Mouse (Mus musculus): ENCODE data around the gene Mfsd12. TPM values are rescaled to one million over a fixed set of nuclear protein-coding genes. Genes with fewer than 3 reads are reported as not detected.

The Mfsd12 gene
- polyA plus RNA-seq, 1 experiment, result 15.6 TPM

GRCm38 (mm10) chr10:81406504-81407440, 49.5 kb downstream of the Mfsd12 start:
- no peak for DNase-seq (ENCODE audit: low read depth)
- no peak for TF ChIP-seq CTCF (IDR thresholded peaks at IDR 0.05; ENCODE audit: borderline replicate concordance, extremely low read depth, insufficient read depth, insufficient read length)
- no peak for TF ChIP-seq POLR2A (IDR thresholded peaks at IDR 0.05; ENCODE audit: borderline replicate concordance, extremely low read depth, insufficient read depth, insufficient read length, poor library complexity, severe bottlenecking)

GRCm38 (mm10) chr10:81407539-81408423, 50.5 kb downstream of the Mfsd12 start:
- TF ChIP-seq POLR2A (IDR thresholded peaks at IDR 0.05; ENCODE audit: borderline replicate concordance, extremely low read depth, insufficient read depth, insufficient read length, poor library complexity, severe bottlenecking) (no peak), CTCF (IDR thresholded peaks at IDR 0.05; ENCODE audit: borderline replicate concordance, extremely low read depth, insufficient read depth, insufficient read length) (no peak)
- peak; percentile 85 for DNase-seq (ENCODE audit: low read depth)

- TF ChIP-seq POLR2A (IDR thresholded peaks at IDR 0.05; ENCODE audit: borderline replicate concordance, extremely low read depth, insufficient read depth, insufficient read length, poor library complexity, severe bottlenecking) (no peak), CTCF (IDR thresholded peaks at IDR 0.05; ENCODE audit: borderline replicate concordance, extremely low read depth, insufficient read depth, insufficient read length) (no peak)
- DNase-seq (ENCODE audit: low read depth), result no peak
These were observed 51.1 kb downstream of the Mfsd12 start for GRCm38 (mm10) chr10:81408424-81408729.

DNA sequence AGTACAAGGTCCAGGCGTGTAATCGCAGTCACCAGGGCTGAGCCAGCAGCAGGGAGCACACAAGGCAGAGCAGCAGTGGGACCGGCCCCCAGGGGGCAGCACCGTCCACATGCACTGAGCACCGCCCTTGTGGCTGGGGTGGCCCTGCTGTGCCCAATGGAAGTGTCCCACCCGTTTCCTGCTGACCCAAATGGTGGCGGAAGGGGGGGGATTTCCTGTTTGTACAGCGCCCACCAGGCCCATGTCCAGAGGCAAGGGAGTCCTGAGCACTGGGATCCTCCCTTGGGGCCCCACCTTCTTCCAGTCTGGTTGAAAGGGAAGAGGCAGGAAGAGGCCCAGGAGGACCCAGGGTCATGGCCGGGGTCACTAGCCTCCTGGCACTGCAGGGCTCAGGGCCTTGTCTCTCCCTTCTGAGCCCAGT, 51.6 kb downstream of the Mfsd12 start:
- DNase-seq (ENCODE audit: low read depth), result peak; percentile 68
- TF ChIP-seq CTCF (IDR thresholded peaks at IDR 0.05; ENCODE audit: borderline replicate concordance, extremely low read depth, insufficient read depth, insufficient read length) (peak; percentile 69), POLR2A (IDR thresholded peaks at IDR 0.05; ENCODE audit: borderline replicate concordance, extremely low read depth, insufficient read depth, insufficient read length, poor library complexity, severe bottlenecking) (no peak)

DNA sequence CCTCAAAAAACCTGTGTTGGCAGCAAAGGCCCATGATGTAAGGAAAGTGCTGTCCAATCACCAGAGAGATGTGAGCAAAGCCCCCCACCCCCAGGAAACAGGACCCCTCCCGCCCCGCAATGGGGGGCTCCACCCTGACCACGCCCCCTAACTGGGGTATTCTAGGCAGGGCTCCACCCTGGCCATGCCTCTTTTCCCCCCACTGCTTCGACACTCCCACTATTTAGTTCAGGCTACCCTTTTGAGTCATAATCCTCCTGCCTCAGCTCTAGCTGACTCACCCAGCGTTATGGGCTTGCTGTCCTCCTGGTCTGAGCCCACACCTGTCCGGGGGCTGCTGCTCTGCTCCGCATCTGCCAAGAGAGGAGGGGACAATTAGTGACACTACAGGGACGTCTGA, 52.0 kb downstream of the Mfsd12 start:
- no peak for TF ChIP-seq CTCF (IDR thresholded peaks at IDR 0.05; ENCODE audit: borderline replicate concordance, extremely low read depth, insufficient read depth, insufficient read length)
- TF ChIP-seq POLR2A (IDR thresholded peaks at IDR 0.05; ENCODE audit: borderline replicate concordance, extremely low read depth, insufficient read depth, insufficient read length, poor library complexity, severe bottlenecking), result no peak
- no peak for DNase-seq (ENCODE audit: low read depth)

DNA sequence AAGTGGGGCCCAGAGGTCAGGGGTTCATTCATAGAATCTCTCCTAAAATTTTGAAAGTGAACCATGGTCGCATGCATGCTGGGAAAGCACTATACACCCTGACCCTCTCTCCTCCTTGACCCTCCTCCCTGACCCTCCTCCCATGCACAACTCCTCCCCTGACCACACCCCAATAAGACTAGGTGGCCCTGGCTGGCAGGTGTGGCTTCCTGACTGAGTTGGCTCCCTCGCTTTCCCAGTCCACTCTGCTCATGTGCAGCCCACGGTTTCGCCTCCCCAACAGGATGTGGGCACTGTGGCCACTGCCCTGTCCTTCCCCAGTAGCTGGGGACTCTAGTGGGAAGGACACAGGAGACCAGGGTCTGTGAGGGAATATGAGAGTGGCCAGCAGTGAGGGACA, 53.1 kb downstream of the Mfsd12 start:
- TF ChIP-seq CTCF (IDR thresholded peaks at IDR 0.05; ENCODE audit: borderline replicate concordance, extremely low read depth, insufficient read depth, insufficient read length) (no peak), POLR2A (IDR thresholded peaks at IDR 0.05; ENCODE audit: borderline replicate concordance, extremely low read depth, insufficient read depth, insufficient read length, poor library complexity, severe bottlenecking) (no peak)
- DNase-seq (ENCODE audit: low read depth), result no peak

DNA sequence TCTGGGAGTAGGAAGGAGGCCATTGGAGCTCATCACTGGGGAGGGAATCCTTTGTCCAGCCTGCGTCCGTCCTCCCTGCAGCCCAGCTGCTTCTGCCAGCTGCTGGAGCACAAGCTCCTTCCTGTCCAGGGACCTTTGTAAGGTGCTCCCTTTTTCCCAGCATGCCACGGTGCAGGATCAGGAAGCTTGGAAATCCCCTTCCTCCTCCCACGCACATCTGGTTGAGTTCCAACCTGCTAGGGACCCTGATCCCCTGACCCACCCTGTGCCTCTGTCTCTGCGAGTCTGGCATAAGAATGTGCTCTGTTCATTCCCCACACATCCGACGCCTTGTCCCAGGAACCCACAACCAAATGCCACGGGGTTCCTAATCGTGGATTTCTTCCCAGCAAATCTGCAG, 53.7 kb downstream of the Mfsd12 start:
- no peak for TF ChIP-seq CTCF (IDR thresholded peaks at IDR 0.05; ENCODE audit: borderline replicate concordance, extremely low read depth, insufficient read depth, insufficient read length)
- no peak for TF ChIP-seq POLR2A (IDR thresholded peaks at IDR 0.05; ENCODE audit: borderline replicate concordance, extremely low read depth, insufficient read depth, insufficient read length, poor library complexity, severe bottlenecking)
- no peak for DNase-seq (ENCODE audit: low read depth)

DNA sequence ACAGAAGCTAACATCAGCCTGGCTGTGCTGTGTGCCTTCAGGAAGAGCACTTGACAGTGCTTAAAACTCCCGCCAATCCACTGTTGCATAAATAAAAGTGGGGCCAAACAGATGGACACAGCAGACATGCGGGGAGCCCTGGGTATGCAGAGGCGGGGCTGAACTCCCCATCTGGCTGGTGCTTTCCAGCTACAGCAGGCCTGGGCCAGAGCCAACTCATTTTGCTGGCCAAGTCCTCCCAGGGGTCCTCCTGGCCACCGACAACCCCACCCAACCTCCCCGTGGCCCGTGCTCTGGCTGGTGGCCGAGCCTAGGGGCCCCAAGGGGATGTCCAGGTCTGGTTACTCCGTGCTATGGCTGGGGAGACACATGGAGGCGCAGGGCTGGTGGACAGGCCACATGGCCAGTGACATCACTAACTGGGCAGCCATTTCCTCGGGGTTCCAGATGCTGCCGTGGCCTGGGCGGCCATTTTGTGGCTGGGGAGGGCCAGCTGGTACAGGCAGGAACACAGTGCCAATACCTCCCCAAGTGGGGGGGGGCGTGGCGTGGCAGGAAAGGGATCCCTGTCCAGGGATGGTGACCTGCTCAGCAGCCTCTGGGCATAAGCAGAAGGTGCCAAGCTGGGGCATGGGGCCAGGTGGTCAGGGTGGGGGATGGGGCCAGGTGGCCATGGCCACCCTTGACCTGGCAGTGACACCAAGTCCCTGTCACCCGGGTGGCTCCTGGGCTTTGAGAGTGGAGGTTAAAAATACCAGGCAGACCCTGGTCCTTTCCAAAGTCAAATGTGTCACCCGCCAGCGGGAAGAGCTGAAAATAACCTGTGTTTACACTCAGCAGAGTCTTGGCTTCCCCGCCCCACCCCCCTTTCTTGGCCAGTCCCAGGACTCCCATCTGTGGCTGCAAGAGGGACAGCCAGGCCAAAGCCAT, 54.4 kb downstream of the Mfsd12 start:
- peak; percentile 81 for DNase-seq (ENCODE audit: low read depth)
- TF ChIP-seq CTCF (IDR thresholded peaks at IDR 0.05; ENCODE audit: borderline replicate concordance, extremely low read depth, insufficient read depth, insufficient read length) (no peak), POLR2A (IDR thresholded peaks at IDR 0.05; ENCODE audit: borderline replicate concordance, extremely low read depth, insufficient read depth, insufficient read length, poor library complexity, severe bottlenecking) (no peak)

DNA sequence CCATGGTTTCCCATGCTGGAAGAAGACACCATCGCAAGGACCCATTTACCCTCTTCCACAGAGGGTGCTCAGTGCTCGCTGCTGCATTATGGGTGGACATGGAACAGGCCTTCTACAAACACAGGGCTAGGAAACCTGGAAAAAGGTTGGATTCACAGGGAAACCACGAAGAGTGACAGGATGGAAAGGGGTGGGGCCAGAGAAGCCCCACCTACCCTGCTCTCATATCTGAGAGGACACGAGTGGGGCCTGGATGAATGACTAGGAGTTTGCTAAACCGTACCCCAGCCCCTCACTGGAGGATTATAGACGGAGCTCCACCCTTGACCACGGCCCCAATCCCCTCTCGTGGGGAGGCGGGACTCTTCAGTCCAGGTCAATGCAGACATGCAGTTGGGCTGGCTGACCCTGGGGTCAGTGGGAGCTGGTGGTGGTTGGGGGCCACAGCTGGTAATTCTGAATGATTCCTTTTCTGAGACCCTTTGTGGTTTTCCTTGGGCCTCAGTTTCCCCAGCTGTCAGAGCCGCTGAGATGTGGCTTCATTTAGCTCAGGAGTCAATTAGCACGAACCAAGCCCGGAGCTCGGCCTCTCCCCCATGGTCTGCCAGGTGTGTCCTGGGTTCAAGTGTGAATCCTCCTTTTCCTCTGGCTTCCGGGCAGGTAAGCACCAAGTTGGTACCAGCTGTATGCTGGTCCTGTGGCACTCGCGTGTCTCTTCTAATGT, 55.5 kb downstream of the Mfsd12 start:
- TF ChIP-seq CTCF (IDR thresholded peaks at IDR 0.05; ENCODE audit: borderline replicate concordance, extremely low read depth, insufficient read depth, insufficient read length), result no peak
- TF ChIP-seq POLR2A (IDR thresholded peaks at IDR 0.05; ENCODE audit: borderline replicate concordance, extremely low read depth, insufficient read depth, insufficient read length, poor library complexity, severe bottlenecking), result no peak
- DNase-seq (ENCODE audit: low read depth), result no peak

All from brain, embryonic 14.5 days (tissue).